Mouse (Mus musculus) ES-E14 (cell line): ENCODE results near the gene Hdgf. TPM values are rescaled to one million over a fixed set of nuclear protein-coding genes. Genes with fewer than 3 reads are reported as not detected.

ENCODE experiments used
- DNase-seq: peaks from one replicate; pipeline ENCODE4 v3.0.0-alpha.2; 2013; ENCODE audit warnings: low read depth, low spot score
- H3K27ac ChIP-seq: 2 replicates; pipeline ENCODE4 v1.5.1; 2012; ENCODE audit warnings: low read depth, mild to moderate bottlenecking, low read length, moderate library complexity, mixed read lengths; ENCODE audit not compliant: poor library complexity, insufficient read depth, severe bottlenecking
- H3K36me3 ChIP-seq: 2 replicates; pipeline ENCODE4 v1.6.1; 2012; ENCODE audit warnings: mild to moderate bottlenecking, low read length, moderate library complexity, mixed read lengths; ENCODE audit not compliant: control insufficient read depth, poor library complexity, insufficient read depth, severe bottlenecking
- H3K4me1 ChIP-seq, 2 experiments: fragments of 150-350 bp in 1 of 2; sonication (generic) in 1 of 2; 2 replicates each; pipeline ENCODE4 v1.6.1; 2012; ENCODE audit warnings: low read length in 2 of 2, mild to moderate bottlenecking in 1 of 2, mixed read lengths in 1 of 2; ENCODE audit not compliant: control insufficient read depth in 2 of 2, insufficient read depth in 2 of 2, poor library complexity in 1 of 2
- H3K4me3 ChIP-seq, 2 experiments: fragments of 150-350 bp in 1 of 2; sonication (generic) in 1 of 2; 2 replicates each; pipeline ENCODE4 v1.5.1; 2012; ENCODE audit warnings: low read length in 2 of 2, low read depth in 1 of 2, mild to moderate bottlenecking in 1 of 2, mixed read lengths in 1 of 2; ENCODE audit not compliant: insufficient read depth in 1 of 2, poor library complexity in 1 of 2, severe bottlenecking in 1 of 2
- H3K9ac ChIP-seq: 2 replicates; pipeline ENCODE4 v1.6.1; 2012; ENCODE audit warnings: low read depth, mild to moderate bottlenecking, low read length, mixed read lengths; ENCODE audit not compliant: poor library complexity, insufficient read depth, severe bottlenecking
- H3K9me3 ChIP-seq: fragments of 150-350 bp; sonication (generic); 2 replicates; pipeline ENCODE4 v1.6.1; 2012; ENCODE audit warnings: low read depth, mild to moderate bottlenecking, low read length; ENCODE audit not compliant: control insufficient read depth, insufficient read depth
- CHD2 ChIP-seq: IDR thresholded peaks from 2 replicates; pipeline ENCODE4 v1.6.1; 2014; ENCODE audit warnings: mild to moderate bottlenecking, low read depth, low read length, inconsistent platforms
- HCFC1 ChIP-seq: IDR thresholded peaks from 2 replicates; pipeline ENCODE4 v1.6.1; 2012; ENCODE audit warnings: low read length, inconsistent platforms, borderline replicate concordance; ENCODE audit not compliant: insufficient read depth
- MAFK ChIP-seq: IDR thresholded peaks from 2 replicates; pipeline ENCODE4 v1.6.1; 2014; ENCODE audit warnings: mild to moderate bottlenecking, low read depth, low read length, inconsistent platforms; ENCODE audit not compliant: insufficient read depth
- ZC3H11A ChIP-seq: IDR thresholded peaks from 2 replicates; pipeline ENCODE4 v1.6.1; 2012; ENCODE audit warnings: low read depth, mild to moderate bottlenecking, inconsistent platforms, low read length, borderline replicate concordance
- ZNF384 ChIP-seq: IDR thresholded peaks from 2 replicates; pipeline ENCODE4 v1.6.1; 2012; ENCODE audit warnings: low read depth, low read length, inconsistent platforms
- in situ Hi-C, 2 experiments: fragments of 600-800 bp; cut with MboI; formaldehyde crosslinking; loops; one replicate each; pipeline ENCODE4 v1.15.1; 2025; ENCODE audit warnings: low sequenced_read_pairs in 2 of 2, inconsistent platforms in 1 of 2; ENCODE audit not compliant: unreplicated experiment in 2 of 2
- total RNA-seq: library from RNA; depleted of rRNA; stranded (reverse); fragments of 300-350 nt; gene quantifications from 2 replicates; pipeline ENCODE4 v1.2.3, GENCODE M21; 2012

Hdgf gene
- total RNA-seq, 1 experiment, result 296 TPM

GRCm38 (mm10) chr3:87947056-87947810, 41.1 kb downstream of the Hdgf start:
- in situ Hi-C loops, result no loop called here
- Histone ChIP-seq H3K9me3 (no peaks in the 10 kb centered on the region), H3K27ac (no peak overlapping the region), H3K9ac (no peak overlapping the region), H3K36me3 (0 out of 2 replicates have a peak, but pooled peaks cover 4% of the 10 kb centered on the region), H3K4me3 (peak overlapping the region in 1 of 2 experiments; percentile 33; a peak in 2 of 4 replicates), H3K4me1 (peaks cover 6 to 54% of the 10 kb centered on the region in 2 experiments)
- DNase-seq, result no peak
- TF ChIP-seq ZNF384, result no peak
- TF ChIP-seq CHD2, result no peak
- TF ChIP-seq ZC3H11A, result no peak
- TF ChIP-seq HCFC1, result no peak
- no peak for TF ChIP-seq MAFK

- no peak for TF ChIP-seq HCFC1
- no peak for TF ChIP-seq MAFK
- no peak for TF ChIP-seq ZNF384
- TF ChIP-seq CHD2, result no peak
- TF ChIP-seq ZC3H11A, result no peak
- no peaks in the 10 kb centered on the region for H3K9me3 ChIP-seq
- no peak overlapping the region for H3K9ac ChIP-seq
- in situ Hi-C loops, result no loop called here
- no peak for DNase-seq
- H3K36me3 ChIP-seq, result 0 out of 2 replicates have a peak, but pooled peaks cover 4% of the 10 kb centered on the region
- H3K4me1 ChIP-seq, result peaks cover 8 to 54% of the 10 kb centered on the region in 2 experiments
- H3K4me3 ChIP-seq, result peak overlapping the region; percentile 33 to 45; a peak in 3 of 4 replicates
- no peak overlapping the region for H3K27ac ChIP-seq
These were observed 41.7 kb downstream of the Hdgf start for GRCm38 (mm10) chr3:87947811-87948199.

GRCm38 (mm10) chr3:87948378-87949265, 42.5 kb downstream of the Hdgf start, which contains the start of gene Crabp2:
TSS of gene Crabp2 (plus strand) at chr3:87948666.
- Histone ChIP-seq H3K9ac (no peak within 1 kb of the TSS), H3K4me1 (peaks cover 11 to 54% of the 10 kb centered on the region in 2 experiments), H3K36me3 (0 out of 2 replicates have a peak, but pooled peaks cover under 1% of the 10 kb centered on the region), H3K4me3 (peak within 1 kb of the TSS; percentile 33 to 45; a peak in 3 of 4 replicates), H3K27ac (no peak within 1 kb of the TSS), H3K9me3 (no peaks in the 10 kb centered on the region)
- TF ChIP-seq MAFK, result no peak
- TF ChIP-seq ZC3H11A, result no peak
- no peak for TF ChIP-seq ZNF384
- TF ChIP-seq CHD2, result no peak
- TF ChIP-seq HCFC1, result no peak
- DNase-seq, result no peak
- in situ Hi-C loops, result no loop called here

- DNase-seq, result no peak
- Histone ChIP-seq H3K27ac (no peak overlapping the region), H3K9me3 (no peaks in the 10 kb centered on the region), H3K4me1 (peaks cover 11 to 52% of the 10 kb centered on the region in 2 experiments), H3K4me3 (peak overlapping the region; percentile 18 to 44; a peak in 3 of 4 replicates), H3K9ac (no peak overlapping the region), H3K36me3 (no peaks in the 10 kb centered on the region)
- in situ Hi-C loops, result no loop called here
- TF ChIP-seq ZC3H11A, result no peak
- TF ChIP-seq MAFK, result no peak
- TF ChIP-seq HCFC1, result no peak
- TF ChIP-seq ZNF384, result no peak
- no peak for TF ChIP-seq CHD2
These were observed 43.3 kb downstream of the Hdgf start for GRCm38 (mm10) chr3:87949266-87949954.
